Mouse (Mus musculus) hindbrain, postnatal 0 days (tissue): Measurements from ENCODE around the gene Per1. TPM values are rescaled to one million over a fixed set of nuclear protein-coding genes. Genes with fewer than 3 reads are reported as not detected.

Source experiments
- ATAC-seq: fragments of 200-750 bp; cut with Nextera tagmentation; 2 replicates; pipeline ENCODE4 v1.8.0; 2017; ENCODE audit warnings: mild to moderate bottlenecking, moderate TSS enrichment, moderate library complexity
- DNase-seq: peaks from one replicate; pipeline ENCODE4 v3.0.0-alpha.2; 2015; ENCODE audit warnings: low spot score
- H3K27ac ChIP-seq: fragments of 300-500 bp; sonication (generic); 2 replicates; pipeline ENCODE4 v1.5.1; 2014; ENCODE audit warnings: mild to moderate bottlenecking
- H3K27me3 ChIP-seq: fragments of 300-500 bp; sonication (generic); 2 replicates; pipeline ENCODE4 v1.6.1; 2014; ENCODE audit warnings: low read length, mixed read lengths; ENCODE audit not compliant: insufficient read depth
- H3K36me3 ChIP-seq: fragments of 300-500 bp; sonication (generic); 2 replicates; pipeline ENCODE4 v1.6.1; 2014; ENCODE audit warnings: low read length, mixed read lengths; ENCODE audit not compliant: insufficient read depth
- H3K4me1 ChIP-seq: fragments of 300-500 bp; sonication (generic); 2 replicates; pipeline ENCODE4 v1.6.1; 2014; ENCODE audit warnings: antibody characterized with exemption, low read length, mixed read lengths; ENCODE audit not compliant: insufficient read depth
- H3K4me2 ChIP-seq: fragments of 300-500 bp; sonication (generic); 2 replicates; pipeline ENCODE4 v1.6.1; 2014; ENCODE audit warnings: low read depth, mild to moderate bottlenecking, low read length, moderate library complexity, mixed read lengths
- H3K4me3 ChIP-seq: fragments of 300-500 bp; sonication (generic); 2 replicates; pipeline ENCODE4 v1.5.1; 2014; ENCODE audit warnings: low read length
- H3K9ac ChIP-seq: fragments of 300-500 bp; sonication (generic); replicated peaks from 2 replicates; pipeline ENCODE4 v1.6.1; 2014; ENCODE audit warnings: mild to moderate bottlenecking, low read length, moderate library complexity, mixed read lengths
- H3K9me3 ChIP-seq: fragments of 300-500 bp; sonication (generic); 2 replicates; pipeline ENCODE4 v1.6.1; 2016; ENCODE audit warnings: low read length, mixed read lengths
- CTCF ChIP-seq: IDR thresholded peaks from 2 replicates; pipeline ENCODE4 v1.5.1; 2016; ENCODE audit warnings: antibody characterized with exemption, control low read depth, low read depth
- WGBS: fragments of 180-500 bp; shearing (Covaris S2); extraction: QIAGEN DNeasy Blood & Tissue Kit; methylation state at CpG from one replicate; pipeline ENCODE4 v1.1.7; 2014; 5-methylcytosine and 5-hydroxymethylcytosine counted together
- polyA plus RNA-seq: library from polyadenylated mRNA; unstranded; fragments of >200 nt; fragmentation: Nextera tagmentation; extraction: Ambion mirVana; gene quantifications from 2 replicates; pipeline ENCODE4 v1.2.1, GENCODE M21; 2015
- total RNA-seq: library from RNA; depleted of rRNA; stranded (reverse); fragments of >200 nt; gene quantifications from 2 replicates; pipeline ENCODE4 v1.2.3, GENCODE M21; 2014

The Per1 gene
- total and polyA plus RNA-seq, 2 experiments from 2014 or later = 15.9 to 27.1 TPM

GRCm38 (mm10) chr11:69098039-69098761 is 3.2 kb downstream of the Per1 start:
- DNase-seq (no peak), ATAC-seq (no peak)
- TF ChIP-seq CTCF = no peak
- peaks cover 32% of the 10 kb centered on the region for H3K4me1 ChIP-seq
- peak overlapping the region; percentile 61 for H3K4me3 ChIP-seq
- H3K9ac ChIP-seq = peak overlapping the region; percentile 77
- peak overlapping the region; percentile 96 for H3K27ac ChIP-seq
- H3K36me3 ChIP-seq = peaks cover 26% of the 10 kb centered on the region
- H3K9me3 ChIP-seq = no peaks in the 10 kb centered on the region
- WGBS = 18% methylated on average over 8 of the region's 8 CpGs
- H3K4me2 ChIP-seq = peak overlapping the region; percentile 98
- no peaks in the 10 kb centered on the region for H3K27me3 ChIP-seq

GRCm38 (mm10) chr11:69098762-69099091 is 3.7 kb downstream of the Per1 start:
- WGBS = 0% methylated on average over 19 of the region's 19 CpGs
- H3K36me3 ChIP-seq = peaks cover 32% of the 10 kb centered on the region
- H3K27ac ChIP-seq = peak overlapping the region; percentile 96
- H3K4me1 ChIP-seq = peaks cover 32% of the 10 kb centered on the region
- TF ChIP-seq CTCF = no peak
- H3K4me3 ChIP-seq = peak overlapping the region; percentile 61
- H3K9me3 ChIP-seq = no peaks in the 10 kb centered on the region
- ATAC-seq = peak; percentile 6
- H3K4me2 ChIP-seq = peak overlapping the region; percentile 98
- peak overlapping the region; percentile 77 for H3K9ac ChIP-seq
- peak; percentile 96 for DNase-seq
- H3K27me3 ChIP-seq = no peaks in the 10 kb centered on the region

GRCm38 (mm10) chr11:69099177-69099914 is 4.3 kb downstream of the Per1 start:
- peak overlapping the region; percentile 98 for H3K4me2 ChIP-seq
- H3K9me3 ChIP-seq = no peaks in the 10 kb centered on the region
- peak overlapping the region; percentile 77 for H3K9ac ChIP-seq
- H3K27ac ChIP-seq = peak overlapping the region; percentile 96
- DNase-seq (peak; percentile 80), ATAC-seq (no peak)
- 2% methylated on average over 22 of the region's 22 CpGs for WGBS
- H3K27me3 ChIP-seq = no peaks in the 10 kb centered on the region
- H3K4me1 ChIP-seq = peaks cover 32% of the 10 kb centered on the region
- H3K36me3 ChIP-seq = peaks cover 38% of the 10 kb centered on the region
- no peak for TF ChIP-seq CTCF
- peak overlapping the region; percentile 61 for H3K4me3 ChIP-seq

- peak; percentile 14 for TF ChIP-seq CTCF
- peak overlapping the region; percentile 61 for H3K4me3 ChIP-seq
- peaks cover 44% of the 10 kb centered on the region for H3K36me3 ChIP-seq
- under 1% methylated on average over 23 of the region's 23 CpGs for WGBS
- H3K4me1 ChIP-seq = peaks cover 32% of the 10 kb centered on the region
- peak overlapping the region; percentile 77 for H3K9ac ChIP-seq
- peak overlapping the region; percentile 98 for H3K4me2 ChIP-seq
- H3K27ac ChIP-seq = peak overlapping the region; percentile 96
- peak; percentile 21; the same call in 1 of the 2 replicates for ATAC-seq
- DNase-seq = peak; percentile 93
- H3K27me3 ChIP-seq = no peaks in the 10 kb centered on the region
- no peaks in the 10 kb centered on the region for H3K9me3 ChIP-seq
Measured at GRCm38 (mm10) chr11:69099915-69100345, 4.9 kb downstream of the Per1 start.

- Histone ChIP-seq H3K4me3 (peak overlapping the region; percentile 61), H3K27ac (no peak overlapping the region; the same call in 1 of the 2 replicates), H3K9me3 (no peaks in the 10 kb centered on the region), H3K4me2 (peak overlapping the region; percentile 98), H3K9ac (peak overlapping the region; percentile 77; the same call in 1 of the 2 replicates), H3K4me1 (peaks cover 27% of the 10 kb centered on the region; the same call in 1 of the 2 replicates), H3K36me3 (peaks cover 52% of the 10 kb centered on the region), H3K27me3 (no peaks in the 10 kb centered on the region)
- TF ChIP-seq CTCF = no peak
- DNase-seq (no peak), ATAC-seq (no peak)
- 89% methylated on average over 20 of the region's 20 CpGs for whole genome bisulfite sequencing
Measured at GRCm38 (mm10) chr11:69100639-69101360, 5.8 kb downstream of the Per1 start.

- ATAC-seq (no peak), DNase-seq (no peak)
- Histone ChIP-seq H3K4me2 (no peak overlapping the region), H3K4me3 (no peak overlapping the region), H3K9me3 (no peaks in the 10 kb centered on the region), H3K36me3 (peaks cover 62% of the 10 kb centered on the region), H3K4me1 (peaks cover 24% of the 10 kb centered on the region; the same call in 1 of the 2 replicates), H3K27me3 (no peaks in the 10 kb centered on the region), H3K9ac (no peak overlapping the region), H3K27ac (no peak overlapping the region)
- 90% methylated on average over 21 of the region's 21 CpGs for WGBS
- TF ChIP-seq CTCF = no peak
Measured at GRCm38 (mm10) chr11:69101604-69102402, 6.8 kb downstream of the Per1 start.
